Mouse (Mus musculus) lung, postnatal 0 days (tissue): ENCODE measurements around the gene Gm525. TPM values are rescaled to one million over a fixed set of nuclear protein-coding genes. Genes with fewer than 3 reads are reported as not detected.

Experiments used
- ATAC-seq: fragments of 200-750 bp; cut with Nextera tagmentation; 2 replicates; pipeline ENCODE4 v1.8.0; 2017; ENCODE audit warnings: moderate library complexity
- DNase-seq: peaks from one replicate; pipeline ENCODE4 v3.0.0-alpha.2; 2016; ENCODE audit warnings: low spot score
- H3K27ac ChIP-seq: fragments of 300-500 bp; sonication (generic); 2 replicates; pipeline ENCODE4 v1.5.1; 2014; ENCODE audit warnings: antibody characterized with exemption, mild to moderate bottlenecking, low read length, mixed read lengths
- H3K27me3 ChIP-seq: fragments of 300-500 bp; sonication (generic); replicated peaks from 2 replicates; pipeline ENCODE4 v1.6.1; 2014; ENCODE audit warnings: low read length, mixed read lengths; ENCODE audit not compliant: insufficient read depth
- H3K36me3 ChIP-seq: fragments of 300-500 bp; sonication (generic); 2 replicates; pipeline ENCODE4 v1.6.1; 2014; ENCODE audit warnings: low read length, mixed read lengths; ENCODE audit not compliant: insufficient read depth
- H3K4me1 ChIP-seq: fragments of 300-500 bp; sonication (generic); 2 replicates; pipeline ENCODE4 v1.6.1; 2014; ENCODE audit warnings: antibody characterized with exemption, low read depth, low read length, mixed read lengths; ENCODE audit not compliant: insufficient read depth
- H3K4me2 ChIP-seq: fragments of 300-500 bp; sonication (generic); replicated peaks from 2 replicates; pipeline ENCODE4 v1.6.1; 2014; ENCODE audit warnings: low read depth, mild to moderate bottlenecking, low read length, moderate library complexity, mixed read lengths
- H3K4me3 ChIP-seq: fragments of 300-500 bp; sonication (generic); 2 replicates; pipeline ENCODE4 v1.5.1; 2014; ENCODE audit warnings: low read depth, low read length
- H3K9ac ChIP-seq: fragments of 300-500 bp; sonication (generic); replicated peaks from 2 replicates; pipeline ENCODE4 v1.6.1; 2014; ENCODE audit warnings: low read depth, mild to moderate bottlenecking
- H3K9me3 ChIP-seq: fragments of 300-500 bp; sonication (generic); 2 replicates; pipeline ENCODE4 v1.6.1; 2016; ENCODE audit warnings: low read length, mixed read lengths
- CTCF ChIP-seq: IDR thresholded peaks from 2 replicates; pipeline ENCODE4 v1.5.1; 2016; ENCODE audit warnings: antibody characterized with exemption, mild to moderate bottlenecking
- EP300 ChIP-seq: IDR thresholded peaks from 2 replicates; pipeline ENCODE4 v1.6.1; 2016; ENCODE audit warnings: antibody characterized with exemption, mild to moderate bottlenecking, control low read depth
- WGBS: fragments of 180-500 bp; shearing (Covaris S2); extraction: QIAGEN DNeasy Blood & Tissue Kit; methylation state at CpG from one replicate; pipeline ENCODE4 v1.1.7; 2014; 5-methylcytosine and 5-hydroxymethylcytosine counted together
- polyA plus RNA-seq: library from polyadenylated mRNA; unstranded; fragments of >200 nt; fragmentation: Nextera tagmentation; extraction: Ambion mirVana; gene quantifications from 2 replicates; pipeline ENCODE4 v1.2.1, GENCODE M21; 2015

Gene Gm525
- 0.25 and 0.27 TPM in 2 replicates for polyA plus RNA-seq

DNA sequence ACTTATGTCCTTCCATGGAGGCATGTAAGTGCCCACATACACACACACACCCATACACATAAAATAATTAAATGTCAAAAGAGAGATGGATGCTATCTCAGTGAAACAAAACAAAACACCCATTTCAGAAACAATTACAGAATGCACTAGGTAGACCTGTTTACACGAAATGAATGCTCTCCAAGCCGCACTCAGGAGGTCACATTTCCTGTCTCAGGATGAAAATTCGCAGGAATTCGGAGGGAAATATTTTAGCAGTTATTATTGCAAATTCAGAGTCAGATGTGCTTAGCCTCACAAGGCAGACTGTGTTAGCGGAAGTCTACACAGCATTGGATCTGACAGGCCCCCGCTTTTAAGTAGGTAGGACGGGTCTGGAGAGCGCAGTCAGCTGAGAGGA, at the start of gene Gm525:
TSS of gene Gm525 (plus strand) at position 301 of the 400 bp plus-strand sequence.
- no peak within 1 kb of the TSS for H3K4me2 ChIP-seq
- no peak within 1 kb of the TSS for H3K27ac ChIP-seq
- DNase-seq (no peak), ATAC-seq (no peak)
- no peak within 1 kb of the TSS for H3K4me3 ChIP-seq
- 59% methylated on average over 8 of the region's 8 CpGs for WGBS
- no peaks in the 10 kb centered on the region for H3K9me3 ChIP-seq
- no peak within 1 kb of the TSS for H3K9ac ChIP-seq
- no peaks in the 10 kb centered on the region for H3K27me3 ChIP-seq
- H3K36me3 ChIP-seq, result no peaks in the 10 kb centered on the region
- no peak for TF ChIP-seq EP300
- TF ChIP-seq CTCF, result no peak
- no peaks in the 10 kb centered on the region for H3K4me1 ChIP-seq

DNA sequence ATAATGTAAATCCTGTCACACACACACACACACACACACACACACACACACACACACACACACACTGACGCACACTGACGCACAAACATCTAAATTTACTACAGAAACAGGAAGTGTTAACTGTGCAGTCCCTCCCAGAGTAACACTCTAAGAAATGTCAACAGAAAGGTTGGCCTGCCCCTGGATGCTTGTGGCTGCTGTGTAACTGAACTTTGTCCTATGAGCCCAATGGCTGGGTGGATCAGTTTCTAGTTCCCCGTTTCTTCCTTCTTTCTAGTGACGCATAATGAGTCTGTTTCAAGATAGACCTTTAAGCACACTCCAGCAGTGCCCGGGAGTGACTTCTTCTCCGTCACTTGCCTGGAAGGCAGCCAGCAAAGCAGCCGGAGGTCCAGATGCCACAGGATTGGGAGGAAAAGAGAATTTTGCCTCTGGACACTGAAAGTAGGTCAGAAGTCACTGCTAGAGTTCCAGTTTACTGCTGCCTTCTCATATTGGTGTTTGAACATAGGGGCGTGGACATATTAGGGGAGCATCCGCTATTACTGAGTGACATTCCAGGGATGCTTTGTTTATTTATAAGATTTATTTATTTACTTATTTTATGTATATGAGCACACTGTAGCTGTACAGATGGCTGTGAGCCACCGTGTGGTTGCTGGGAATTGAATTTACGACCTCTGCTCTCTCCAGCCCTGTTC, 49.3 kb upstream of the Gm525 start:
- Histone ChIP-seq H3K9ac (no peak overlapping the region), H3K4me3 (no peak overlapping the region), H3K27me3 (no peaks in the 10 kb centered on the region), H3K4me2 (no peak overlapping the region), H3K36me3 (no peaks in the 10 kb centered on the region; the same call in 1 of the 2 replicates), H3K4me1 (peaks cover 16% of the 10 kb centered on the region; the same call in 1 of the 2 replicates), H3K9me3 (no peaks in the 10 kb centered on the region), H3K27ac (peak overlapping the region; percentile 74)
- peak; percentile 88 for ATAC-seq
- TF ChIP-seq EP300 (peak; percentile 94), CTCF (peak; percentile 8; the same call in 1 of the 2 replicates)
- DNase-seq, result peak; percentile 97
- WGBS, result 15% methylated on average over 11 of the region's 11 CpGs

DNA sequence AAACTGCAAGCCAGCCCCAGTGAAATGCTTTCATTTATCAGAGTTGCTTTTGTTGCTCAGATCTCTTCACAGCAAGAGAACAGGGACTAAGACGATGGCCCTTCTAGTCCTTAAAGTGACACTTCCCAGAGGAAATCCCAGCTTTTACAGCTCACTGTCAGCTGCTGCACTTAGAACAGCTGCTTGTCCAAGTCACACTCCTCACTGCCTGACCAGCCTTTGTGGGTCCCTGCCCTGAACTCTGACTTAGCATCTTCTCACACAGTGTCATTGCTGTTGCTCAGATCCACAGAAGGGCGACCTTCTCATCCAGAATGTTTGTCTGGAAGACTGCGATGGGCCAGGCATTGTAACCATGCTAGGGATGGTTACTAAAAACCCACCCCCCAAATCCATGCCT, 48.0 kb upstream of the Gm525 start:
- no peaks in the 10 kb centered on the region for H3K27me3 ChIP-seq
- no peak overlapping the region for H3K4me3 ChIP-seq
- ATAC-seq (no peak), DNase-seq (peak; percentile 37)
- H3K27ac ChIP-seq, result peak overlapping the region; percentile 74; the same call in 1 of the 2 replicates
- no peak overlapping the region for H3K9ac ChIP-seq
- H3K4me1 ChIP-seq, result peaks cover 16% of the 10 kb centered on the region; the same call in 1 of the 2 replicates
- no peaks in the 10 kb centered on the region for H3K9me3 ChIP-seq
- no peaks in the 10 kb centered on the region for H3K36me3 ChIP-seq
- no peak for TF ChIP-seq CTCF
- no peak overlapping the region for H3K4me2 ChIP-seq
- 72% methylated on average over 3 of the region's 3 CpGs for WGBS

DNA sequence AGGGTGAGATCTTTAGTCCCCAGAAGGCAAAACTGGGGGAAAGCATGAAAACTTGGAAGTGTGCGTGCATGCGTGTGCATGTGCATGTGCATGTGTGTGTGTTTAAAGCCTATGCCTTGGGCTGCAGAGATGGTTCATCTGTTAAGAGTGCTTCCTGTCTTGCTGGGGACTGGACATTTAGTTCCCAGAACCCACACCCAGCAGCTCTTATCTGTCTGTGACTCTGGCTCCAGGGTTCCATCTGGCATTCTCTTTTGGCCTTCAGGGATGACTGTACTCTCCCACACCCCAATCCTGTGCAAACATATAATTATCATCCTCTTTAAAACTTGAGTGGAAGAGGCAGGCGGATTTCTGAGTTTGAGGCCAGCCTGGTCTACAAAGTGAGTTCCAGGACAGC, 47.5 kb upstream of the Gm525 start:
- H3K27me3 ChIP-seq, result no peaks in the 10 kb centered on the region
- peaks cover 16% of the 10 kb centered on the region; the same call in 1 of the 2 replicates for H3K4me1 ChIP-seq
- no peak overlapping the region for H3K4me2 ChIP-seq
- DNase-seq (no peak), ATAC-seq (no peak)
- H3K9ac ChIP-seq, result no peak overlapping the region
- H3K36me3 ChIP-seq, result no peaks in the 10 kb centered on the region
- no peaks in the 10 kb centered on the region for H3K9me3 ChIP-seq
- TF ChIP-seq CTCF (no peak), EP300 (peak; percentile 86)
- WGBS, result 85% methylated on average over 3 of the region's 3 CpGs
- H3K4me3 ChIP-seq, result no peak overlapping the region
- H3K27ac ChIP-seq, result peak overlapping the region; percentile 74; the same call in 1 of the 2 replicates

DNA sequence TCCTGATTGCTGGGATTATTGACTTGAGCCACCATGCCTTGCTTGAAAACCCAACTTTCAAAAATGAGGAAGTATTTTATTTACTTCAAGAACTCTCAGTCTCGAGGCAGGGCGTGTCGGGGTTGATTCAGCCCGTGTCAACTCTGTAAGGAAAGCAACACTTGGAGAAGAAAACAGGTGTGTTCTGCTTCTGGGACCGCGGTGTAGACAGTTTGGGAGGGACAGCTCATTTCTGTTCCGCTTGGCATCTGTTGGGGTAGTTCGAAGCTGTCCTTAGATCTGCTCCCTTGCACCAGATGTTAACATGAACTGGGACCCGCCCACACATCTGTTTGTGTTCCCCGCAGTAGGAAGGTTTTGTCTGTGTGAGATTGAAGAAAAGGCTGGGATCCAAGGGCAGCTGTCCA, 45.7 kb upstream of the Gm525 start:
- Histone ChIP-seq H3K4me3 (no peak overlapping the region), H3K36me3 (no peaks in the 10 kb centered on the region), H3K9me3 (no peaks in the 10 kb centered on the region), H3K9ac (no peak overlapping the region), H3K4me1 (peaks cover 15% of the 10 kb centered on the region; the same call in 1 of the 2 replicates), H3K27me3 (no peaks in the 10 kb centered on the region), H3K4me2 (no peak overlapping the region), H3K27ac (peak overlapping the region; percentile 62)
- TF ChIP-seq CTCF (no peak), EP300 (no peak; the same call in 1 of the 2 replicates)
- peak; percentile 68 for DNase-seq
- 38% methylated on average over 10 of the region's 10 CpGs for WGBS
- no peak for ATAC-seq

DNA sequence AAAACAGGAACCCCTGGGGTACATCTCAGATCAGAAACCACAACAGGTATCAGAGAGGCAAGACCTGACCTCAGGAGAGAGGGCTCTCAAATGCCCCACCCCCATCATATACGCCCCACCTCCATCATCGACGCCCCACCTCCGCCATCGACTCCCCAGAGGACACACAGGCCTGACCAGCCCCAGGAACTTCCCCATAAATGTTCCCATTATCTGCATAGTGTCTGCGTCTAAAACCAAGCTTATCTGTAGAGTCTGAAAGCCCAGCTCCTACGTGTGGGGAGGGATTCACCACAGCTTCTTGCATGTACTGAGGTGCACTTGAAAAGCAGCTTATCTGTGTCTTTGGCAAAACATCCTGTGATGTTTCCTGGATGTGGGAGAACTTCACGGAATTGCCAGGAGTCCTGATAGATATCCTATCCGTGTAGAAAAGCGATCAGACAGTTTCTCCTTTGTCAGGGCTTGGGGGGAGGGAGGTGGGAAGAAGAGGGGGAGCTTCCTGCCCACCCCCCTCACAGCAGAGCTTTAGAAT, 44.7 kb upstream of the Gm525 start:
- peak; percentile 13; the same call in 1 of the 2 replicates for ATAC-seq
- Histone ChIP-seq H3K4me1 (peaks cover 13% of the 10 kb centered on the region; the same call in 1 of the 2 replicates), H3K27me3 (no peaks in the 10 kb centered on the region), H3K27ac (peak overlapping the region; percentile 62), H3K9me3 (no peaks in the 10 kb centered on the region), H3K4me3 (no peak overlapping the region), H3K36me3 (no peaks in the 10 kb centered on the region), H3K9ac (no peak overlapping the region), H3K4me2 (no peak overlapping the region)
- TF ChIP-seq CTCF (no peak), EP300 (peak; percentile 80; the same call in 1 of the 2 replicates)
- 22% methylated on average over 10 of the region's 10 CpGs for WGBS
- peak; percentile 44 for DNase-seq
